Comparison of ENCODE assay signal across 22 mouse cellular contexts in the genomic region with DNA sequence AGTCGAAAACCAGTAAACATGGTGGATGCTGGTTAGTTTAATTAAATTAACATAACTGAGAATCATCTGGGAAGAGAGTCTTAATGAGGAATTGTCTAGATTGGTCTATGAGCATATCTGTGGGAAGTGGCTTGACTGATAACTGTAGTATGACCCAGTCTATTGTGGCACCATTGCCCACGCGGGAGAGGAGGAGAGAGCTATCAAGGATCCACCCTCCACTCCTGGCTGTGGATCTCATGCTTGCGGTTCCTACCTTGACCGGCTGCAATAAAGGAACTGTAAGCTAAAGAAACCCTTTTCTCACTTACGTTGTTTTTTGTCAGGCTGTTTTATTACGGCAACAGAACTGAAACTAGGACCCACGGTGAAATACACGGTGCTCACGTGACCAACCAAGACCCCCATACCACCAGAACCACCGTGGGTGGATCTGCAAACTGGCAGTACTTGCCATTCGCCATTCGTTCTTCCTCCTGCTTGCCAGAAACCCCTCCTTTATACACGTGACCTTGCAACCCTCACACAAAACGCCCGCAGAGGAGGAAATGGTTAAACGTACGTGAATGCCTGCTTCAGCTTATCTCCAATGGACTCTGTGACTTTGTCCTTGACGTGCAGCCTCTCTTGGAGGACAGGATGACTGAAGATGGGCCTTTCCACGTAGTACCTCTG. TPM values are rescaled to one million over a fixed set of nuclear protein-coding genes. Genes with fewer than 3 reads are reported as not detected.
"Had no signal": no experiment of that assay in that cellular context is flagged by ENCODE, and none has a peak within 500 bp of the region (broad histone marks: within the 10 kb centered on the region; RNA-seq: fewer than 3 reads in every experiment).

No protein-coding gene starts in this region.

- H3K9ac ChIP-seq: liver, embryonic 13.5 days; midbrain, embryonic 12.5 days; midbrain, embryonic 15.5 days; neural tube, embryonic 12.5 days; neural tube, embryonic 15.5 days; stomach, embryonic 15.5 days had no signal

- ATAC-seq: midbrain, embryonic 15.5 days had no signal

- H3K9me3 ChIP-seq: liver, embryonic 13.5 days; midbrain, embryonic 12.5 days; midbrain, embryonic 15.5 days; neural tube, embryonic 12.5 days; neural tube, embryonic 15.5 days; stomach, embryonic 15.5 days had no signal

- H3K4me3 ChIP-seq: liver, embryonic 13.5 days; midbrain, embryonic 12.5 days; midbrain, embryonic 15.5 days; neural tube, embryonic 12.5 days; neural tube, embryonic 15.5 days; stomach, embryonic 15.5 days had no signal

- H3K27me3 ChIP-seq: liver, embryonic 13.5 days; midbrain, embryonic 12.5 days; midbrain, embryonic 15.5 days; neural tube, embryonic 12.5 days; neural tube, embryonic 15.5 days; stomach, embryonic 15.5 days had no signal

- H3K4me1 ChIP-seq: midbrain, embryonic 12.5 days; midbrain, embryonic 15.5 days; neural tube, embryonic 12.5 days; neural tube, embryonic 15.5 days; stomach, embryonic 15.5 days had no signal

- H3K27ac ChIP-seq: liver, embryonic 13.5 days; midbrain, embryonic 12.5 days; midbrain, embryonic 15.5 days; neural tube, embryonic 12.5 days; neural tube, embryonic 15.5 days; stomach, embryonic 15.5 days had no signal

- H3K4me2 ChIP-seq: liver, embryonic 13.5 days; midbrain, embryonic 12.5 days; midbrain, embryonic 15.5 days; neural tube, embryonic 12.5 days; neural tube, embryonic 15.5 days; stomach, embryonic 15.5 days had no signal

- H3K36me3 ChIP-seq: liver, embryonic 13.5 days; midbrain, embryonic 12.5 days; midbrain, embryonic 15.5 days; neural tube, embryonic 12.5 days; neural tube, embryonic 15.5 days; stomach, embryonic 15.5 days had no signal

- DNase-seq: kidney, adult 9 months; kidney, postnatal 14 days; kidney, postnatal 4 days; liver, embryonic 13.5 days; lung, adult 2 months; lung, postnatal 14 days; lung, postnatal 4 days; right cerebral cortex, adult 18-20 months; right cerebral cortex, postnatal 14 days; right cerebral cortex, postnatal 4 days; spleen, adult 18-20 months; thymus, postnatal 25 days had no signal

RNA-seq across cellular contexts. Expression of a gene that starts 18.7 kb away (rescaled TPM):
- total RNA-seq: liver, adult 2 months; megakaryocyte progenitor cell, adult 5-6 weeks; megakaryocyte-erythroid progenitor cell, adult 5-6 weeks had no signal
- polyA plus RNA-seq: kidney, embryonic 16.5 days; liver, adult 2 months; liver, embryonic 13.5 days; liver, embryonic 16.5 days; lung, adult 2 months; neural tube, embryonic 12.5 days; stomach, embryonic 15.5 days had no signal
